Mouse (Mus musculus) thymus, adult 2 months (tissue): Measurements from ENCODE around the gene Pafah1b1. TPM values are rescaled to one million over a fixed set of nuclear protein-coding genes. Genes with fewer than 3 reads are reported as not detected.

Source experiments
- DNase-seq: peaks from one replicate; pipeline ENCODE4 v3.0.0; 2021
- H3K27ac ChIP-seq: fragments of 200-500 bp; 2 replicates; pipeline ENCODE4 v1.5.1; 2012; ENCODE audit warnings: low read length, control low read depth; ENCODE audit not compliant: control insufficient read depth, insufficient read depth
- H3K27me3 ChIP-seq: fragments of 200-500 bp; 2 replicates; pipeline ENCODE4 v1.6.1; 2012; ENCODE audit warnings: mild to moderate bottlenecking, low read length, moderate library complexity, mixed read lengths; ENCODE audit not compliant: control insufficient read depth, insufficient read depth
- H3K36me3 ChIP-seq: fragments of 200-500 bp; 2 replicates; pipeline ENCODE4 v1.6.1; 2012; ENCODE audit warnings: mild to moderate bottlenecking, low read length, moderate library complexity; ENCODE audit not compliant: control insufficient read depth, insufficient read depth
- H3K4me1 ChIP-seq: fragments of 200-500 bp; replicated peaks from 2 replicates; pipeline ENCODE4 v1.6.1; 2012; ENCODE audit warnings: low read length; ENCODE audit not compliant: control insufficient read depth, insufficient read depth
- H3K4me3 ChIP-seq: fragments of 200-500 bp; 2 replicates; pipeline ENCODE4 v1.5.1; 2012; ENCODE audit warnings: mild to moderate bottlenecking, low read length, control low read depth, moderate library complexity; ENCODE audit not compliant: control insufficient read depth, insufficient read depth
- CTCF ChIP-seq: fragments of 200-500 bp; IDR thresholded peaks from 2 replicates; pipeline ENCODE4 v1.5.1; 2012; ENCODE audit warnings: mild to moderate bottlenecking, control low read depth, low read length, moderate library complexity, borderline replicate concordance; ENCODE audit not compliant: control insufficient read depth, poor library complexity, insufficient read depth; ENCODE audit errors: extremely low read depth
- POLR2A ChIP-seq: fragments of 200-500 bp; IDR thresholded peaks from 2 replicates; pipeline ENCODE4 v1.6.1; 2012; ENCODE audit warnings: mild to moderate bottlenecking, low read length, control low read depth, moderate library complexity; ENCODE audit not compliant: control insufficient read depth, poor library complexity, insufficient read depth; ENCODE audit errors: extremely low read depth
- WGBS: fragments of 180-500 bp; shearing (Covaris S2); methylation state at CpG from one replicate; pipeline ENCODE4 v1.1.7; 2018; 5-methylcytosine and 5-hydroxymethylcytosine counted together
- polyA plus RNA-seq: library from polyadenylated mRNA; depleted of rRNA; stranded (reverse); fragments of >200 nt; gene quantifications from 2 replicates; pipeline ENCODE4 v1.2.3, GENCODE M21; 2012

Pafah1b1 gene
- polyA plus RNA-seq, 1 experiment, result 27.2 TPM

DNA sequence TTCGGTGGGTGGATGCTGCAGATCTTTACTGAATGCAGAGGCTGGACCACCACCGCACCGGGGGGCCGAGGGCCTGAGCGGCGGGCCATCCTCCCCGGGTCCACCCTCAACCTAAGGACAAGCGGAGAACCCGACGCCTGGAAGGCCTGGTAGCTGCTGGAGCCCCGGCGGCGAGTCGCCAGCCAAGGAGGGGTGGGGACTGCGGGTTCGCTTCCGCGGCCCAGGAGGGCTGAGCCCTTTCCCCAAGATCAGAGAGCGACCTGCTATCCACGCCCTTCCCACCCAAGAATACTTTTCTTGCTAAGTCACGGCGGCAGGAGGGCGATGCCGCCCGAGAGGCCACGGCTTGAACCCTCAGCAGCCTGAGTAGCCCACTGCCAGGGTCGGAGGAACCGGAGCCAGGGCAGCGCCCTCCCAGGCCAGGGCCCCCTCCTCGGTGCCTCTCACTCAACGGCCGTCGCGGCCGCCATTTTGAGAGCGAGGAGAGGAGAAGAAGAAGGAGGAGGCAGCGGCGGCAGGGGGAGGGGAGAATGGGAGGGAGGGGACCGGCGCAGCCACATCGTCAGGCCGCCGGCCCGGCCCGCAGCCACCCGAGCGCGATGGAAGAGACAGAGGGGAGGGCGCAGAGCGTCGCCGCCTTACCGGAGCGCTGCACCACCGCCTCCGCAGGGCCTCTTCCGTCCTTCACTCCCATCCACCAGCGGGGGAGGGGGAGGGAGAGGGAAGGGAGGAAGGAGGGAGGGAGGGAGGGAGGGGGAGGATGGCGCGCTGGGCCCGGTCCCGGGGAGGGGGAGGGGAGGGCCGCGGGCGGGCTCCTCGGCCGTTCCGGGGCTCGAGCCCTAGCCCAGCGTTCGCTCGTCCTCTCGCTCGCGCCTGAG lies 874 bp downstream of the Pafah1b1 start:
- TF ChIP-seq CTCF, result no peak
- TF ChIP-seq POLR2A, result peak; percentile 65; the same call in 1 of the 2 replicates
- H3K4me1 ChIP-seq, result peaks cover 2% of the 10 kb centered on the region; the same call in 1 of the 2 replicates
- peak overlapping the region; percentile 82 for H3K4me3 ChIP-seq
- peak; percentile 84 for DNase-seq
- no peaks in the 10 kb centered on the region for H3K36me3 ChIP-seq
- no peaks in the 10 kb centered on the region for H3K27me3 ChIP-seq
- peak overlapping the region; percentile 70 for H3K27ac ChIP-seq
- WGBS, result under 1% methylated on average over 61 of the region's 75 CpGs

DNA sequence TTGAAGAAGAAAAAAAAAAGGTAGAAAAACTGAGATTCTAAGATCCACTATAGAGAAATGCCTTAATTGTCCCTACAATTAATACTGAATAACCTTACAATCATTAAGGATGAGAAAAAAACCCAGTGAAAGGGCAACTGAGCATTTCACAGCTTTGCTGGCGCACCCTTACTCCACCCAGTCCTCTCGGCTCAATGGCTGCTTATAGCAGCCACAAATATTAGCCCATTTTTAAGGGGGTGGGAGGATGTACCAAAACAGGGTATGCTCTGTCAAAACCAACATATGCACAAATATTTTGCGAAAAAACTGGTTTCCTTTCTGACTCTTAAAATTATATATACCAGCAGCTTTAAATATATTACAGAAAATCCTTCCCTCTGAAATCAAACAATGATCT lies 2.5 kb downstream of the Pafah1b1 start:
- 52% methylated on average over 3 of the region's 3 CpGs for WGBS
- Histone ChIP-seq H3K27ac (no peak overlapping the region), H3K4me1 (peaks cover 2% of the 10 kb centered on the region; the same call in 1 of the 2 replicates), H3K4me3 (no peak overlapping the region), H3K27me3 (no peaks in the 10 kb centered on the region), H3K36me3 (no peaks in the 10 kb centered on the region)
- DNase-seq, result no peak
- no peak for TF ChIP-seq CTCF
- no peak for TF ChIP-seq POLR2A

DNA sequence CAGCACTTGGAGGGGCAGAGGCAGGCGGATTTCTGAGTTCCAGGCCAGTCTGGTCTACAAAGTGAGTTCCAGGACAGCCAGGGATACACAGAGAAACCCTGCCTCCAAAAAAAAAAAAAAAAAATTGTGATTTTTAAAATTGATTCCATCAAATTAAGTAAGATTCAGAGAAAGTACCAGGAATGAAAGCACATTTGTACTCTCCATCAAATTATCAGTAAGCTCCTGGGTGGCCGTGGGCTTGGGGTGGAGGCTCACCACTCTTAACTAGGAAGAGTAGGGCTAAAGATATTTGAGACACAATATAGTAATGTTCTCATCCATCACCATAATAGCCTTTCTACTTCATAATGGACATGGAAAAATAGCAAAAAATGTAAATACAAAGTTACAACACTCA lies 3.3 kb downstream of the Pafah1b1 start:
- peaks cover 2% of the 10 kb centered on the region; the same call in 1 of the 2 replicates for H3K4me1 ChIP-seq
- WGBS, result 85% methylated on average over 2 of the region's 2 CpGs
- no peak for DNase-seq
- no peak overlapping the region for H3K27ac ChIP-seq
- H3K36me3 ChIP-seq, result no peaks in the 10 kb centered on the region
- no peak for TF ChIP-seq CTCF
- H3K27me3 ChIP-seq, result no peaks in the 10 kb centered on the region
- H3K4me3 ChIP-seq, result no peak overlapping the region

DNA sequence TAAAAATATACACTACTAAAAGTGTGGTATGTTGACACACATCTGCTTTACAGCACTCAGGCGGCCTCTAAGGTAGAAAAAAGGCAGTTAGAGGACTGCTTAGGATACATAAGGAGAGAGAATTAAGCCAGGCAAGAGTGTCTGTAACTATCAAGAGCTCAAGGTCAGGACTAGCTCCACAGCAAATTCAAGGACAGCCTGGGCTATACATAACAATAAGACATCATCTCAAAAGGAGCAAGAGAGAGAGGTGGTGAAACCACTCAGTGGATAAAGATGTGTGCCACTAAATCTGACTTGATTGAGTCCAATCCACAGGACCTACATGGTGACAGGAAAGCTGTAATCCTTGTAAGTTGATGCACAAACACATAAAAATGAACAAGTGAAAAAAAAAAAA lies 3.8 kb downstream of the Pafah1b1 start:
- H3K27me3 ChIP-seq, result no peaks in the 10 kb centered on the region
- TF ChIP-seq POLR2A (no peak), CTCF (no peak)
- 76% methylated on average over 1 of the region's 1 CpGs for whole genome bisulfite sequencing
- H3K36me3 ChIP-seq, result no peaks in the 10 kb centered on the region
- peaks cover 2% of the 10 kb centered on the region; the same call in 1 of the 2 replicates for H3K4me1 ChIP-seq
- H3K4me3 ChIP-seq, result no peak overlapping the region
- DNase-seq, result no peak
- H3K27ac ChIP-seq, result no peak overlapping the region

DNA sequence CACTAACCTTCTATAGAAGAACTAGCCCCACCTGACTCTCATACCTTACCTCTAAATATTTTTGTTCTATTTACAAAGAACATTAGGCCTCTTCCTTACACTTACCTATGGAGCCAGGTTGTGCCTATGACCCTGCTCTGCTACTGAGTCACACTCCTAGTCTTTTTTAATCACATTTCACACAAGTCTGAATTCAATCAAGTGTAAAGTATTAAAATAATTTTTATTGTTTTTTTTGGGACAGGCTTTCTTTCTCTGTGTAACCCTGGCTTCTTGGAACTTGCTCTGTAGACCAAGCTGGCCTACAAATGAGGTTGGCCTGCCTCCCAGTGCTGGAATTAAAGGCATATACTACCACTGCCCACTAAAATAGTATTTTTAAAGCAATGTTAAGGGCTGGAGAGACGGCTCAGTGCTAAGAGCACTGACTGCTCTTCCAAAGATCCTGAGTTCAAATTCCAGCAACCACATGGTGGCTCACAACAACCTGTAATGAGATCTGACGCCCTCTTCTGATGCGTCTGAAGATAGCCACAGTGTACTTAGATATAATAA lies 8.4 kb downstream of the Pafah1b1 start:
- TF ChIP-seq CTCF (no peak), POLR2A (no peak)
- Histone ChIP-seq H3K27me3 (no peaks in the 10 kb centered on the region), H3K36me3 (no peaks in the 10 kb centered on the region), H3K4me1 (no peaks in the 10 kb centered on the region), H3K4me3 (no peak overlapping the region), H3K27ac (no peak overlapping the region)
- WGBS, result 92% methylated on average over 3 of the region's 3 CpGs
- no peak for DNase-seq

DNA sequence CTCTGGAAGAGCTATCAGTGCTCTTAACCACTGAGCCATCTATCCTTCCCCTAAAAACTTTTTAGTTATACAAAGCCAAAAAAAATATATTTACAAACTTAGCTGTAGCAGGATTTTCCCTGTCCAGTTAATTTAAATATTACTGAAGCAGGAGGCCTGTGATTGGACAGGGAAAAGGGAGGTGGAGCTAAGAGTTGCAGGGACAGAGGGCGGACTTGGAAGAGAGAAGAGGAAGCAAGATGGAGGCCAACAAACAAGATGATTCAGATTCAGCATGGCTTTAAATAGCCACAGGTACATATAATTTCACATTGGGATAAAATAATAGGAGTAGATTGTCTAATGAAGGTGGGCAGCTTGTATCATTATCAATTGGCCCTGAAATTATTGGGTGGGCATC lies 13.8 kb downstream of the Pafah1b1 start:
- no peaks in the 10 kb centered on the region for H3K36me3 ChIP-seq
- H3K27ac ChIP-seq, result no peak overlapping the region
- H3K4me1 ChIP-seq, result no peaks in the 10 kb centered on the region
- no peaks in the 10 kb centered on the region for H3K27me3 ChIP-seq
- TF ChIP-seq POLR2A (no peak), CTCF (no peak)
- DNase-seq, result no peak
- H3K4me3 ChIP-seq, result no peak overlapping the region
- WGBS, result 97% methylated on average over 1 of the region's 1 CpGs

DNA sequence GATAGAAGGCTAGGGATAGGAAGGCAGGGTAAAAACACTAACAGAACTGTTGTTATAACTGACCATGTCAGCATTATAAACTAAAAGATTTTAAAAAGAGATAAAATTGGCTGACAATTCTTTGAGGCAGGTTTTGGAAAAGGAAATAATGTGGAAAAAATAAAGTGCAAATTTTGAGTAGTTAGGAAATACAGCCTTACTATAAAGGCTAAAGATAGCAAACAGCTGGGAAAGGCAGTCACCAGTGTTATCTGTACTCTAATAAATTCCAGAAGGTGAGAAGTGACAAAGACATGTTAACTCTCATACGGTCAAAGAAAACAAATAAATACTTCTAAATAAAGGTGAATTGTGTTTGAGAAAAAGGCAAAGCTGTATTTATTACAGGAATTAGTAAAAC lies 15.7 kb downstream of the Pafah1b1 start:
- TF ChIP-seq CTCF (no peak), POLR2A (no peak)
- H3K27me3 ChIP-seq, result no peaks in the 10 kb centered on the region
- H3K27ac ChIP-seq, result no peak overlapping the region
- no peak overlapping the region for H3K4me3 ChIP-seq
- no peaks in the 10 kb centered on the region for H3K4me1 ChIP-seq
- no peak for DNase-seq
- no peaks in the 10 kb centered on the region for H3K36me3 ChIP-seq
- 96% methylated on average over 1 of the region's 1 CpGs for WGBS
